Mouse (Mus musculus): ENCODE results near the gene Mboat1.

DNA sequence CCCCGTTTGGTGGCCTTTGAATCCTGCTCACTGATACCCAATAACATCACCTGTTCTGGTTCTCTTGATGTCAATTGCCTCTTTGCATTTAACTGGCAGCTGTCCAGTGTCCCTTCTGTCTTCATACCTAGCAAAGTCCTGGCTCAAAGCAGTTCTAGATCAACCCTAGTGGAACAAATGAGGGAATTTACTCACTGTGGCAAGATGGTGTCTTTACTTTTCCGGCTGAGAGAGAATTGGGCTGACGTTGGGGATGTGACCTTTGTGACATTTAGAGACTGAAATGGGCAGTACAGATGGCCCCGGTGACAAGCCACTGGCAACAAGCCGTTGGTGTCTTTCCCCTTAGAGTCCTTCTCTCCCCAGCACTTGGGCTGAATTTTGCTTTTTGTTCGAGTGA, 118.1 kb downstream of the Mboat1 start:
- no peak for TF ChIP-seq CTCF (IDR thresholded peaks at IDR 0.05; ENCODE audit: low read depth)
- TF ChIP-seq EP300 (IDR thresholded peaks at IDR 0.05; ENCODE audit: low read depth): no peak

Data from heart, postnatal 0 days (tissue).